Mouse (Mus musculus): ENCODE measurements around the gene Kremen2.
A peak's percentile ranks its signal among the peaks of the same experiment; 100 is the strongest.

Kremen2 gene

DNA sequence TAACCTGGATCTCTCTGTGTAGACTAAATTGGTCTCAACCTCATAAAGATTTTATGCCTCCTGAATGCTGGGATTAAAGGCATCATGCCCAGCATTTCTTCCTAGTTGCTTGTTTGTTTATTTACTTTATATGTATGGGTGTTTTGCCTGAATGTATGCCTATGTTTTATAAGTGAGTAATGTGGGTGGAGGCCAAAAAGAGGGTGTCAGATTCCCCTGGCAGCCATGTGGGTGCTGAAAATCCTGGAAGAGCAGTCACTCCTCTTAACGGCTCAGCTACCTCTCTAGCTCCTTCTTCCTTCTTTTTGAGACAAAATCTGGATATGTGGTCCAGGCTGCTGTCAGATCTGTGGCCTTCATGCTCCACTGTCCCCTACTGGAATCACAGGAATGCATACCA, 15.2 kb downstream of the Kremen2 start:
- DNase-seq: no peak

DNA sequence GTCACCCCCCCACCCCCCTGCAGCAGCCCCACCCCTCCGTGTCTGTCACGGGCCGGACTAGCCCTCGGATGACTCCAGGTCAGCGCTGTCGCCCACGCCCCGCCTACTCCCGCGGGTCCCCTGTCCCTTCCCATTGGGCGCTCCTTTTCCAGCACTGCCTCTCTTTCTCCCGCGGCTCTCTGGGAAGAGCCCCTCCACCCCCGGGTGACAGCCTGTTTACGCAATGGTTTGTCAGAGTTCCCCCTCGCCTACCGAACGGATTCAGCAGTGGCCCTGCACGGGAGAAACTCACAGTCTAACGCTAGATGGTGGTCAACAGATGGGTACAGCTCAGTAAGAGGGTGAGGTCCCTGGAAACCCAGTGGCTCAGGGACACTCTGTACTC, 18.9 kb downstream of the Kremen2 start:
- DNase-seq: peak; percentile 67

DNA sequence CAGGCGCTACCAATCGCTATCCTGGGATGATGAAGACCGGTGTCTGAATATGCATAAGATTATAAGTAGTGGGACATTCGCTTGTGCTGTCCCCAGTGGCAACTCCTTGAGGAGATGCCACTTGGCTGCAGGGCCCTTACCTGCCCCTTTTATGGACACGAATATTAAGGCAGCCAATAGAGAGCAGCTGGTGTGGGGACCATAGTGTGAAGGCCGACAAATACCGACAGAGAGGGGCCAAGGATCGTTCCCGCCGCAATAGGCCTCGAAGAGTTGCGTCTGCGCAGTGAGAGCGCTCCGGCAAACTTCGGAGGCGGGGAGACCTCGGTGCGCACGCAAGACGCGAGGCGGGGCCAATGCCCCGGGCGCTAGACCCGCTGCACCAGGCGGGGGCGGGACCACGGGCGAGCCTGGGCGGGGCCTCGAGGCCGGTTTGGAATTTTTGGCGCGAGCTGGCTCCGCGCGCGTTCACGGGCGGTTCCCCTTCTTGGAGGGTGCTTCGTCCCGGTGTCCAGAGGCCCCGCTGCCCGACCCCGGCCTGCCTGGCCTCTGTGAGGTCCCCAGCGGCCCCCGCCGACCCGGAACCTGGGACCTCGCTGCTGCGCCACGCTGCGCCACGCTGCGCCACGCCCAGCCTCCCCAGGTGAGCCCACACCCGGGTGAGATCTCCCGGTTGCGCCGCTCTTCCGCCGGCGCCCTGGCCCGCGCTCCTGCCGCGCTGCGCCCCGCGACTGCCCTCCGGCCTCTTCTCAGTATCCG, 19.5 kb downstream of the Kremen2 start, which contains the start of gene Pkmyt1:
TSS of gene Pkmyt1 (plus strand) at position 338 of the 759 bp plus-strand sequence.
- peak; percentile 95 for DNase-seq

DNA sequence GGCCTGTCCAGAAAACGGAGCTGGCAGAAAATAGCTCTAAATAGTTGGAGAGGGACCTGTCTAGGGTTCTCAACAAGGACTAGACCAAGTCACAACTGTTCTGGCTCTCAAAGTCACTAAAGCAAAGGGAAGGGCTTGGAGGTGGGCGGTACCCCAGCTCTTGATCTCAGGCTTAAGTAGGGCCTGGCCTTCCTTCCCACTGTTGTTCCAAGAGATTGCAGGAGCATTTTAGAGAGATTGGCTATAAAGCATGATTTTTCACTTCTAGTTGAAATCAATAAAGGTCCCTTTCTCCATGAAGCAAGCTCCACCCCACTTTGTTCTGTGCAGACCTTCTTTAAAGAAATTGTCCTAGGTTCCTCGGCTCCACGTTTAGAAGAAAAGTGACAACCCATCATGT, 20.2 kb downstream of the Kremen2 start:
- DNase-seq: no peak

DNA sequence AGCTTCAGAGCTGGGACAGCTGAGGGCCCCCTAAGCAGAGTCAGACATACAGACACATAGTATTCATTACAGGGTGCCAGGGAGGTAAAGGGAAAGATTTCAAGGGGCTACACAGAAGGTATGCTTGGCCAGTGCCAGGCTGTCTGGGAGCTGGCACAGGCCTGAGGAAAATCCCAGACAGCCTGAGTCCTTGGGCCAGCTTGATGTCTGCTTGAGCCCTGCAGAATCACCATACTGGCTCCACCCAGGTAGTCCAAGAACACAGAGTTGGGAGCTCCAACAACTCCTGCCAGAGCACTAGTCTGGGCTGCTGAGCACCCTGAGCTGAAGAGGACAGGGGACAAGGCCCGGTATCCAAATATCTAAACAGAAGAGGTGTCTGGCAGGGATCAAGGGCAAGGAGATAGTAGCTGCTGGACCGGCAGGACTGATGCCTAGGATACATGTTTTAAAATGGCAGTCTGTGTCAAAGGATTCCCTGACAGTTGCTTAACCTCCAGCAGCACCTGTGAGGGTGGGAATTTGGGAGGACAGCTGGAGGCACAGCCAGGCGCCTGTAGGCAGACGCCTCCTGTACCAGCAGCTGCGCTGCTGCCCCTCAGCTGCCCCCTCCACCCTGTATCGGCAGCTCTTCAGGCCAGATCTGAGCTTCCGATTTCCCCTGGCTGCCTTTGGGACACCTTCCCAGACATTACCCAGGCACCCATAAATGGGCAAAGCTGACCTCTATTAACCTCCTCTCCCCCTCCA, 23.1 kb downstream of the Kremen2 start, which contains the start of gene 1520401A03Rik:
TSS of gene 1520401A03Rik (minus strand) at position 408 of the 750 bp plus-strand sequence.
- DNase-seq: no peak

DNA sequence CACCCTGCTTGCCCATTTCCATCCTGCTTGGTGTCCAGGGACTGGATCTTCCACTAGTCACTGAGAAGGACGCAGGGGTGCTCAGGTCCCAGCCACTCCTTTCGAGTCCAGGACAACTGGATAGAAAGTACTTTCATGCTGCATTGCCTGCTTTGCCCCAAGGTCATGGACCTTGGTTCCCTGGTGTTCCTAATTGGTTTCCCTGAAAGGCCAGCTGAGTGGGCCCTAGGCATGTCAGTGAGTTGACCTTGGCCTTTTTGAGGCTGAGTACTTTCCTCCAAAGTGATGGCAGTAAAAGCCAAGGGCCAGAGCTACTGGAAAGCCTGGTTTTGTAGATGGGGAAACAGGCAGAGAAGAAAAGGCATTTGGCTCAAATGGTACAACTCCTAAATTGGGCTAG, 23.7 kb downstream of the Kremen2 start:
- no peak for DNase-seq

DNA sequence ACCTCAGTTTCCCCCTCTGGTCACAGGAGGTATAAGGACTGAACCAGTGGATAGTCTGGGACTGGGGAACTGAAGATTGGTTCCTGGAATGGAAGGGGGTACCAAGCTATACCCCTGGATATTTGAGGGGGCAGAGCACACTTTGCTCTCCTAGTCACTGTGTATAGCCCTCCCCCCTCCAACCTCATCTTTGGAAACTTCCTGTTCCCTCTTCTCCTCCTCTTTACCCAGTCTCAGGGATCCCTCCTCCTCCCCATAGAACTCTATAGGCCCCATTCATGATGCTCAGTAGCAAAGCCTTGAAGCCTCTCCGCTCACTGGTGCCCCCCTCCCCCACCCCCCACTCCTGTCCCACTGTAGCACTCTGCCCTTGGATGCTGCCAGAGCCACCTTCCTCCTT, 26.2 kb downstream of the Kremen2 start:
- DNase-seq: no peak

DNA sequence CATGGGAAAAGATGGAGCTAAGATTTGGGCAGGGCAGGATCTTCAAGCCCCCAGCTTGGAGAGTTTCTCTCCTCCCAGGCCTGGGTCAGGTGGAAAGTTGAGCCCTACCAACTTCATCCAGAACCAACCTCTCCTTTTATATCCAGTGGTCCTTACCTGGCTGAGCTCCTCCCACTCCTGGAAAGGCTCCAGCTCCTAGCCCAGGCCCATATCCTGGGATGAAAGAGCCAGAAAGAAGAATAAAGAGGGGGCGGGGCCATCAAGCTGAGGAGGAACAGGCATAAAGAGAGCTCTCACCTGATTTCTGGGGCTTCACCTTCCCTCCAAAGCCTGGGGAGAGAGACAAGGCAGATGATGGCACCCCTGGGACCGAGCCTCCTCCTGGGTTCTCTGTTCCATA, 28.6 kb downstream of the Kremen2 start:
- DNase-seq: no peak

DNA sequence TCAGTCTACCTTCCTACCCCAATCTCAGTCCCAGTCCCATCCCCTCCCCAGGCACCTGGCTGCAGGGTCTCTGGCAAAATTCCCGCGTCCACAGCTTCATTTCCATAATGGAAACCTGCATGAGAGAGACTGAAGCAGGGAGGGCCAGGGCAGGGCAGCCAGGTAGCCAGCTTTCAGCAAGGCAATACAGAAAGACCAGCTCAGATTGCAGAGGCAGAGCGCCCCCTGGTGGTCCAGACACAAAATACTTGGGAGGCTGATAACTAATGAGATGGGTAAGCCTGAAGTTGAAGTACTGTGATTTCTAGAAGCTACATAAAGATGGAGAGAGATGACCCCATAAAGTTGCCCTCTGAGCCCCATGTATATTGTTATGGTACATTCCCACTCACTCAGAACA, 39.4 kb downstream of the Kremen2 start:
- DNase-seq: peak; percentile 70

DNA sequence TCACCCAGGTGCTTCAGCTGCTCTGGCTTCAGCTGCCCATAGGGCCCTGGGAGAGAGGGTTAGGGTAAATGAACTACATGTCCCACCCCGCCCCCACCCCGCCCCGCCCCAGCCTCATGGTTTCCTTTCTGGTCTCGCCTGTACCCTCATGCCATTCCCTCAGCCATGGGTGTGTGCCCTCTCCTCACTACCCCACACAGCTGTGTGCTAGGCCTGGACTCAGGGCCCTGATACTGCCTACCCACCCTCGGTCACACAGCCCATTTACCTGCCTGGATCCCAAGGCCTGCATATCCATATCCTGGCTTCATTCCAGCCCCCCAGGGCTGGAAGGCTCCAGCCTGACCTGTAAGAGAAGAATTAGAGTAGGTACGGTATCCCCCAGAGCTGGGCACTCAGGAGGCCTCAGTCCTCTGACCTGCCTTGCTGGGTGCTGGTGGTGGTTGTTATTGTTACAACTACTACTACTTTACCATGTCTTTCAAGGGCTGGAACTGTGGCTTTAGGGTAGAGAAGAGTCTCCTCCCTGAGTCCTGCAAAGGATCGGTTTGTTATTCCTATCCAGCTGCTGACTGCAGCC, 40.0 kb downstream of the Kremen2 start:
- DNase-seq: no peak

DNA sequence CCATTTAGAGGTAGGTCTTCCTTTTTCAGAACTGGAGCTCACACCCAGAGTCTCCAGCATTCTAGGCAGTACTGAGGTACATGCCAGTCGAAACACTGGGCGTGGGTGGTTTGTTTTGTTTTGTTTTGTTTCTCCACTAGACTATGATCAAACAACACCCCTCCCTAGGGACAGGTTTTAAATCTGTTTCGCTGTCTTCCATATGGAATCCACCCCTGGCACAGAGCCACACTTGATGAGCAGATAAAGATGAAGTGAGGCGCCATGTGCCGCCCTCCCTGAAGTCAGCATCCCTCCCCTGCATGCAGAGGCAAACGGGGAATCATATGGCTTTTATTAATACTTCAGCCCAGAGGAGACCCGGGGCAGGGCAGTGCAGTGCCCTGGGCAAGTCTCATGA, 40.9 kb downstream of the Kremen2 start:
- peak; percentile 42 for DNase-seq

DNA sequence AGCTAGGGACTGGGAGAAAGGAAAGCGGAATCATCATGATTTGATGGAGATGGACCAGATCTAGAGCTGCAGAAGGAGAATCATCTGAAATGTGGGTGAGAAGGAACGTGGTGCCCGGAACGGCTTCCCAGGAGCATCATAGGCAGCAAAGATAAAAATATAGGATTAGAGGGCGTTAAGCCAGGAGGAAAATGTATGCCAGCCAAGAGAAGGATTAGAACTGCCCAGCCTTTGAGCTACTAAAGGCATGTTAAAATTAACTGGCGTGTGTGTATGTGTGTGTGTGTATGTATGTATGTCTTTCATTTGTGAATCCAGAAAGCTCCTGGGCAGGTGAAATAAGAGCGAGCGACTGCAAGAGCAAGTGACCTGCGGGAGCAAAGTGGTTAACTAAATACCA, 42.3 kb downstream of the Kremen2 start:
- DNase-seq: peak; percentile 28

DNA sequence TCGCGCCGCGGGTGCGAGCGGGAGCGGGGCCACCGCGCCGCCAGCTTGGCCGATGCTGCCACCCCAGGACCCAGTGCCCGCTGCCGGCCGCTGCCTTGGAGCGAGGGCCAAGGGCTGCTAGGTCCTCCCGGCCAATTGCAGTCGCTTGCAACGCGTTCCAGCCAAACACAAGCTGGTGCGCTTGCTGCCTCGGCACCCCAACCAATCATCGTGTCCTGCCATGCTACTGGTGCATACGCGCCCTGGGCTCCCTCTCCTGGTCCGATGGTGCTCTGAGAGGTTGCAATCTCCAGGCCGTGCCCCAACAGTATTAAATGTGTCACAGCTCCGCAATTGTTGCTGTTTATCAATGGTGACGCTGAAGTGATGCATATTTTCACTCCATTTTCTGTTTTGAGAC, 45.6 kb downstream of the Kremen2 start:
- peak; percentile 94 for DNase-seq

DNA sequence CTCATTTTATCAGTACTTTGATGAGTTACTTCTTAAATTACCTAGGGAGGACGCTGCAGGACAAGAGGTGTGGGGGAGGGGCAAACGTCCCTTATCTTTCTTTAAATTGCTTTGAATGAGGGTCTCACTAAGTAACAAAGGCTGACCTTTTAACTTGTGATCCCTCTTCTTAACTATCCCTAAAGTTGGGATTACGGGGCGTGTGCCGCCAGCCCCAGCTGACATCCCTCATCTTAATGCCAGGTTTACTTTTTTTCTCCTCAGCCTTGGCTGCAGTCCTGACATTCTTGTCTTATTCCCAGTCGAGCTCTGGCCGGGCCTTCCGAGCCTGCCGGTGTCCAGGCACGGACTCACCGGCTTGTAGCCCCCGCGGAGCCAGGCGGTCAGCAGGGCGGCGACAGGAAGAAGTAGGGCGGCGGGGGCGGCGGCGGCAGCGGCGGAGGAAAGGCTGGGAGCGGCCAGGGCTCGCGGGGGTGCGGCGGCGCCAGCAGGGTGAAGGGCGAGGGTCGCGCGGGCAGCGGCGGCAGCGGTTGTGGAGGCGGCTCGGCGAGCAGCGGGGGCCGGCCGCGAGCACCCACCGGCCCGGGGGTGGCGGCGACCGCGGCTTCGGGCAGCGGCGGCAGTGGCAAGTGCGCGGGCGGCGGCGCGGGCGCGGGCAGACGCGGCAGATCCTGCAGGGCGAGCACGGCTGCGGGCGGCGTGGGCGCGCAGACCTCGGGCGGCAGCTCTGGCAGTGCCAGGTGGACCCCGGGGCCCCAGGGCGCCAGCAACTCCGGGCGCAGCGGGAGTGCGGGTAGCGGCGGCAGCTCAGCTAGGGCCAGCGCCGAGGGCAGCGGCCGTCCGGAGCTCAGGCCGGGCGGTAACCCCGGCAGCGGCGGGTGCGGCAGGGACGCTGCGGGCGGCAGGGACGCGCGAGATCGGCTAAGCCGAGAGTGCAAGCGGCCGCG, 46.2 kb downstream of the Kremen2 start:
- DNase-seq: peak; percentile 47

DNA sequence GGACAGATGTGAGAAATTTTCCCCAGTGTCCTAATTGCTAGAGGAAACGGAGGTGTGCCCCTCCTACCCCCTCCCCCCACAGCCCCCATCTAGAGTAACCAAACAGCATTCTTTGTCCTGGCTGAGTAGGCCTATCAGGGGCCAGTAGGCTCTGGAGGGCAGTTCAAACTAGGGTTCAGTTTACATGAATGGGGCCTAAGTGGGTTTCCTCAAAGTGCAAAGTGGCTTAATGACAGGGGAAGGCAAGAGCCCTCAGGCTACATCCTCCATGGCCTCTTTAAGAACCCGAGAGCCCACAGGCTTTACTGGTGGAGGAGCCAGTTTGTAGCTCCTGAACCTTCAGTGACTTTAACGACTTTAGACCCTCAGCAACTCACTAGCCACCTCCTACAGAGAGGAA, 49.8 kb downstream of the Kremen2 start:
- no peak for DNase-seq

DNA sequence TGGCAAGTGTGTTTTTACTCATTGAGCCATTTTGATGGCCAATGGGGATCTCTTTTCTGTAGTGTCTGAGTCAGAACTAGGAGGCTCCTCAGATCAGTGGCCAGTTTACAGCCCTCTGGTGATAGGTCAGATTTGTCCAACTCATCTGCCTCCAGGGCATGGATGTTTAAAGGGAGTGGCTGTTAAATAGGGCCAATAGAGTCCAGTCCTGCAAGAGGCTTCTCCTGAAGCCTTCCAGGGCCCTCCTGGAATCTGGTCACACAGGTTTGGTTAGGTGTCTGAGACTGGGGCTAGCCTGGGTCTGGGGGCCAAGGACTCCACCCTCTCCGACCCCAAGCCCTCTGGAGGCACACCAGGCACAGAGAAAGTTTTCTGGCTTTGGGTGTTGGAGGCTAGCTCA, 51.1 kb downstream of the Kremen2 start:
- DNase-seq: no peak
